Mouse (Mus musculus): ENCODE results near the gene Cmtm4. TPM values are rescaled to one million over a fixed set of nuclear protein-coding genes. Genes with fewer than 3 reads are reported as not detected.

The Cmtm4 gene
- polyA plus RNA-seq, 1 experiment, result 7.8 TPM

DNA sequence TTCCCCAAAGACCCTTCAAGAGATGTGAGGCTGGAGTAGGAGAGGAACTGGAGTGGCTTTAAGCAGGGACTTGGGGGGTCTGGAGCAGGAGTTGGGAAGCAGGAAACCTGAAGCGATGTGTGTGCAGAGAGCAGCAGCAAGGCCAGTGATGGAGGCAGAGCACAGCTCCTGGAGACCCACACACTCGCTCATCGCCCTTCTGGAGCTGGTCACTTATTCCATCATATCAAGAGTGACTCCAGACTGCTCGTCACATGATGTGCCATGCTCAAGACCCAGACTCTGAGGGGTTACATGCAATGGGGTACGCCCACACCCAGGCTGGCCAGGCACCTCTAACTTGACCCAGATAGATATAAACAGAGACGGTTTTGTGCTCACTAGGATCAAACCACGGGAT is 15.3 kb downstream of the Cmtm4 start:
- WGBS, result 94% methylated on average over 7 of the region's 7 CpGs

GRCm38 (mm10) chr8:104379301-104379836 is 16.2 kb downstream of the Cmtm4 start:
- no peak for DNase-seq

More for the DNA sequence above, 15.3 kb downstream of the Cmtm4 start:
- DNase-seq, result no peak
- TF ChIP-seq POLR2A (IDR thresholded peaks at IDR 0.05; ENCODE audit: control insufficient read depth, extremely low read depth, insufficient read depth, low read length, poor library complexity) (no peak), CTCF (IDR thresholded peaks at IDR 0.05; ENCODE audit: borderline replicate concordance, control insufficient read depth, extremely low read depth, insufficient read depth, low read length, poor library complexity) (no peak)
- no peaks in the 10 kb centered on the region for H3K27me3 ChIP-seq (ENCODE audit: control insufficient read depth, insufficient read depth, low read length)
- H3K4me1 ChIP-seq (replicated peaks; ENCODE audit: control insufficient read depth, insufficient read depth, low read length), result no peaks in the 10 kb centered on the region; the same call in 1 of the 2 replicates
- no peaks in the 10 kb centered on the region for H3K36me3 ChIP-seq (ENCODE audit: control insufficient read depth, insufficient read depth, low read length)
- H3K27ac ChIP-seq (ENCODE audit: control insufficient read depth, insufficient read depth, low read length), result no peak overlapping the region
- no peak overlapping the region for H3K4me3 ChIP-seq (ENCODE audit: control insufficient read depth, insufficient read depth, low read length)

DNA sequence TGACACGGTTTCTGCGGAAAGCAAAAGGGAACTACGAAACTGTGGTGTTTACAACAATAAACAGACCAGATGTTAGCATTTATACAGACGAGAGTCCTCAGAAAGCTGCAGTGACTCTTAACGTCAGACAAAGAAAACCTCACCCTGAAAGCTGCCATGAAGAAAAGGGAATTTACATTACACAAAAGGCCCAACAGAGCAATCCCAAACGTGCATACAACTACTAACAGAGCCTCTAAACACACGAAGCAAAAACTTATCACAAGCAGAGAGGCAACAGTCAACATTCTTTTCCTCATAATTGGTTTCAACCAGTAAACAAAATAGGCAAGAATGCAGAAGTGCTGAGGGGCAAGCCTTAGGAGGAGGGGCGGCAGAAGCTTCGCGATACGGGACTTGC is 18.9 kb downstream of the Cmtm4 start:
- Histone ChIP-seq H3K27me3 (ENCODE audit: control insufficient read depth, insufficient read depth, low read length) (no peaks in the 10 kb centered on the region), H3K36me3 (ENCODE audit: control insufficient read depth, insufficient read depth, low read length) (no peaks in the 10 kb centered on the region), H3K4me3 (ENCODE audit: control insufficient read depth, insufficient read depth, low read length) (no peak overlapping the region), H3K4me1 (replicated peaks; ENCODE audit: control insufficient read depth, insufficient read depth, low read length) (no peaks in the 10 kb centered on the region; the same call in 1 of the 2 replicates), H3K27ac (ENCODE audit: control insufficient read depth, insufficient read depth, low read length) (no peak overlapping the region)
- no peak for TF ChIP-seq CTCF (IDR thresholded peaks at IDR 0.05; ENCODE audit: borderline replicate concordance, control insufficient read depth, extremely low read depth, insufficient read depth, low read length, poor library complexity)
- TF ChIP-seq POLR2A (IDR thresholded peaks at IDR 0.05; ENCODE audit: control insufficient read depth, extremely low read depth, insufficient read depth, low read length, poor library complexity), result no peak
- no peak for DNase-seq
- WGBS, result 90% methylated on average over 11 of the region's 11 CpGs

More at GRCm38 (mm10) chr8:104379301-104379836, 16.2 kb downstream of the Cmtm4 start:
- H3K4me1 ChIP-seq (replicated peaks; ENCODE audit: control insufficient read depth, insufficient read depth, low read length), result no peaks in the 10 kb centered on the region; the same call in 1 of the 2 replicates
- WGBS, result 95% methylated on average over 10 of the region's 10 CpGs
- H3K4me3 ChIP-seq (ENCODE audit: control insufficient read depth, insufficient read depth, low read length), result no peak overlapping the region
- no peaks in the 10 kb centered on the region for H3K36me3 ChIP-seq (ENCODE audit: control insufficient read depth, insufficient read depth, low read length)
- TF ChIP-seq CTCF (IDR thresholded peaks at IDR 0.05; ENCODE audit: borderline replicate concordance, control insufficient read depth, extremely low read depth, insufficient read depth, low read length, poor library complexity) (no peak), POLR2A (IDR thresholded peaks at IDR 0.05; ENCODE audit: control insufficient read depth, extremely low read depth, insufficient read depth, low read length, poor library complexity) (no peak)
- H3K27me3 ChIP-seq (ENCODE audit: control insufficient read depth, insufficient read depth, low read length), result no peaks in the 10 kb centered on the region
- no peak overlapping the region for H3K27ac ChIP-seq (ENCODE audit: control insufficient read depth, insufficient read depth, low read length)

DNA sequence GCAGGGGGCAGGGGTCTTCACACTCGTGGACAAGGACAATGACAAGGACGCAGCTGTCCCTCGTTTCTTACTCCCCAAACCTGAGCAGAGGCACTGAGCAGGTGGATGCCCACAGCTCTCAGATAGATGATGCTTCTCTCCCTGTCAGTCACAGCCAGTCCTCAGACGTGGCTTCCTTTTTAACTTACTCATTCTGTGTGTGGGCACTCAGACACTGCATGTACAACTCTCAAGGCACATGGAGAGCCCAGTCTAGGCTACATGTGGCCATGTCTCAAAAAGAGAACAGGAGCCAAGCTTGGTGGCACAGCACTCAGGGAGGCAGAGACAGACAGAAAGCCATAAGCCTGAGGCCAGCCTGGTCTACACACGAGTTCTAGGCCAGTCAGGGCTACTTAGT is 19.6 kb downstream of the Cmtm4 start:
- DNase-seq, result no peak
- TF ChIP-seq POLR2A (IDR thresholded peaks at IDR 0.05; ENCODE audit: control insufficient read depth, extremely low read depth, insufficient read depth, low read length, poor library complexity) (no peak), CTCF (IDR thresholded peaks at IDR 0.05; ENCODE audit: borderline replicate concordance, control insufficient read depth, extremely low read depth, insufficient read depth, low read length, poor library complexity) (no peak)
- H3K27me3 ChIP-seq (ENCODE audit: control insufficient read depth, insufficient read depth, low read length), result no peaks in the 10 kb centered on the region
- H3K36me3 ChIP-seq (ENCODE audit: control insufficient read depth, insufficient read depth, low read length), result no peaks in the 10 kb centered on the region
- H3K4me3 ChIP-seq (ENCODE audit: control insufficient read depth, insufficient read depth, low read length), result no peak overlapping the region
- H3K27ac ChIP-seq (ENCODE audit: control insufficient read depth, insufficient read depth, low read length), result no peak overlapping the region
- H3K4me1 ChIP-seq (replicated peaks; ENCODE audit: control insufficient read depth, insufficient read depth, low read length), result no peaks in the 10 kb centered on the region
- 86% methylated on average over 5 of the region's 5 CpGs for WGBS

DNA sequence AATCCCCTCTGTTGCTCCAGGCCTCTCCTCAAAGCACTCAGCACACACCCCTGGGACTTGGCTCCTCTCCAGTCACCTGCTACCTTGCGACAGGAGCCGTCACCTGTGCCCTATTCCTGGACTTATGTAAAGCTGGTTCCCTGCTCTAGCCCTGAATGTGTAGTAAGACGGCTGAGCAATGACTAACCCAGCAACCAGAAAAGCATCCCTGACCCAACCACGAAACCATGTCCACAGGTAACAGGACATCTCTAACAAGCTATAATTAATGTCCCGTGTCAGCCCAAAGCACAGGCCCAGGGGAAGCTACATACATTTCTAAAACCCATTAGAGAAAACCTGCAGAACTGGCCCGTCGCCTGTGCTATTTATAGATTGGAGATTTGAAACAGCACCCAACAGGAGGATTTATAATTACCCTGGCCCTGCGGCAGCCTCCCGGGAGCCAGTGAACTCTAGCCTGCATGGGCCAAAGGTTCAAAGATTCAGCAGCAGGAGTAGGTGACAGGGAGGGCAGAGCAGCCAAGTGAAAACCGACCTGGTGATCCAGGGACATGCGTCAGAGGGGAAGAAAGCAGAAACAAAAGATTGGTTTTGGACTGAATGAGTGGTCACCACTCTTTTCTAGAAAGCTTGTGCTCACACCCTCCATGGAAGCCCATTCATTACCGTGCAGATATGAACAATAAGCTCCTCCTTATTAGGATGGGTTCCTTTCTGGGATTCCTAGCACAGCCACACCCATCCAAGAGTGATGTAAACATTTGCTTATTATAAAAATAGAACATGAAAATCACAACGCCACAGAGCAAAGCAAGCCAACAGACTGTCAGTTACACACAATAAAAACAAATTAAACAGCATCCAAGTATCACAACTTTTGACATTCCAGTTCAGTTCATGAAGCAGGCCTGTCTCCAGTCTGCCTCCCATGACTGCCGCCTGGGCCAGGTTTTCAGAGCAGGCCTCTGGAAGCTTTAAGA is 20.5 kb downstream of the Cmtm4 start:
- no peaks in the 10 kb centered on the region for H3K4me1 ChIP-seq (replicated peaks; ENCODE audit: control insufficient read depth, insufficient read depth, low read length)
- no peaks in the 10 kb centered on the region for H3K36me3 ChIP-seq (ENCODE audit: control insufficient read depth, insufficient read depth, low read length)
- WGBS, result 83% methylated on average over 14 of the region's 14 CpGs
- TF ChIP-seq POLR2A (IDR thresholded peaks at IDR 0.05; ENCODE audit: control insufficient read depth, extremely low read depth, insufficient read depth, low read length, poor library complexity) (no peak), CTCF (IDR thresholded peaks at IDR 0.05; ENCODE audit: borderline replicate concordance, control insufficient read depth, extremely low read depth, insufficient read depth, low read length, poor library complexity) (no peak)
- 0 out of 2 replicates have a peak overlapping the region, but pooled peaks have one; percentile 12 for H3K27ac ChIP-seq (ENCODE audit: control insufficient read depth, insufficient read depth, low read length)
- no peak for DNase-seq
- H3K4me3 ChIP-seq (ENCODE audit: control insufficient read depth, insufficient read depth, low read length), result no peak overlapping the region
- no peaks in the 10 kb centered on the region for H3K27me3 ChIP-seq (ENCODE audit: control insufficient read depth, insufficient read depth, low read length)

DNA sequence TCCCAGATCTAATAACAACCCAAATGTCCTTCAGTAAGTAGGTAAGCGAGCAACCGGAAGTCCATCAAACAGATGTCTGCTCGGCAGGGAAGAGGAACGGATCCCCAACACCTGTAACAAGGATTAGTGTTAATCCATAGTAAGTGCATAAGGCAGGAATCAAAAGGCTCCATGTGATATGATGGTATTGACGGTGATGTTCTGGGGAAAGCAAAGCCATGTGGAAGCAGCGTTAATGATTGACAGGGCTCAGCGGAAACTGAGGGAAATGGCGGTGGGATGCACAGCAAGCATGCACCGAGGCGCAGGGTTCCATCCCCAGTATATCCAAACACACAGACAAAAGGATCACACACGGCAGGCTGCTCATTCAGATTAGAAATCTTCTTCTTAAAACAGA is 21.3 kb downstream of the Cmtm4 start:
- Histone ChIP-seq H3K27ac (ENCODE audit: control insufficient read depth, insufficient read depth, low read length) (no peak overlapping the region), H3K4me1 (replicated peaks; ENCODE audit: control insufficient read depth, insufficient read depth, low read length) (no peaks in the 10 kb centered on the region), H3K36me3 (ENCODE audit: control insufficient read depth, insufficient read depth, low read length) (no peaks in the 10 kb centered on the region), H3K4me3 (ENCODE audit: control insufficient read depth, insufficient read depth, low read length) (no peak overlapping the region), H3K27me3 (ENCODE audit: control insufficient read depth, insufficient read depth, low read length) (no peaks in the 10 kb centered on the region)
- DNase-seq, result no peak
- TF ChIP-seq CTCF (IDR thresholded peaks at IDR 0.05; ENCODE audit: borderline replicate concordance, control insufficient read depth, extremely low read depth, insufficient read depth, low read length, poor library complexity), result no peak
- no peak for TF ChIP-seq POLR2A (IDR thresholded peaks at IDR 0.05; ENCODE audit: control insufficient read depth, extremely low read depth, insufficient read depth, low read length, poor library complexity)
- 96% methylated on average over 11 of the region's 11 CpGs for WGBS

Data from thymus, adult 2 months (tissue).